Mouse (Mus musculus) testis, adult 2 months (tissue): ENCODE data around the gene S1pr3.

ENCODE experiments used
- CTCF ChIP-seq: fragments of 200-500 bp; IDR thresholded peaks from 2 replicates; pipeline ENCODE4 v1.5.1; 2012; ENCODE audit warnings: low read depth, mild to moderate bottlenecking, inconsistent platforms, low read length, moderate library complexity; ENCODE audit not compliant: control insufficient read depth, insufficient read depth, insufficient replicate concordance
- POLR2A ChIP-seq: fragments of 200-500 bp; IDR thresholded peaks from 2 replicates; pipeline ENCODE4 v1.6.1; 2012; ENCODE audit warnings: low read depth, mild to moderate bottlenecking, inconsistent platforms, low read length, moderate library complexity; ENCODE audit not compliant: control insufficient read depth

GRCm38 (mm10) chr13:51409936-51410481 is 1.6 kb downstream of the S1pr3 start:
- TF ChIP-seq CTCF (no peak), POLR2A (no peak)
